ENCODE assay signal across 16 mouse cellular contexts in genomic region chr11:49186955-49187488, GRCm38 (mm10). TPM values are rescaled to one million over a fixed set of nuclear protein-coding genes. Genes with fewer than 3 reads are reported as not detected.
DNase-seq lines count a peak whose midpoint lies in the region; ATAC-seq and TF ChIP-seq lines count a peak whose summit lies in the region.
"Had no signal": no experiment of that assay in that cellular context is flagged by ENCODE, and none has a peak within 500 bp of the region (broad histone marks: within the 10 kb centered on the region; RNA-seq: fewer than 3 reads in every experiment).

Btnl9 (minus strand) TSS chr11:49187159.

- 66% methylated on average over 8 of the region's 8 CpGs for WGBS in heart, embryonic 11.5 days (ENCODE audit: insufficient replicate concordance)
- WGBS in heart, embryonic 14.5 days: 69% methylated on average over 8 of the region's 8 CpGs
- 80% methylated on average over 8 of the region's 8 CpGs for WGBS in hindbrain, postnatal 0 days
- 78% methylated on average over 8 of the region's 8 CpGs for WGBS in midbrain, embryonic 14.5 days

- H3K9ac ChIP-seq in heart, embryonic 11.5 days (ENCODE audit: low read depth, low read length): no peak within 1 kb of the TSS
- H3K9ac ChIP-seq in heart, embryonic 14.5 days (ENCODE audit: low read length): no peak within 1 kb of the TSS
- no peak within 1 kb of the TSS for H3K9ac ChIP-seq in hindbrain, postnatal 0 days (replicated peaks; ENCODE audit: low read length)
- no peak within 1 kb of the TSS for H3K9ac ChIP-seq in midbrain, embryonic 14.5 days (replicated peaks; ENCODE audit: low read length)
- H3K9ac ChIP-seq: neural tube, embryonic 15.5 days had no signal

- no peaks in the 10 kb centered on the region for H3K4me1 ChIP-seq in heart, embryonic 11.5 days (ENCODE audit: control insufficient read depth, insufficient read depth, low read length)
- H3K4me1 ChIP-seq in testis, adult 2 months (ENCODE audit: control insufficient read depth, insufficient read depth, low read length): no peaks in the 10 kb centered on the region; the same call in 1 of the 2 replicates
- H3K4me1 ChIP-seq in heart, embryonic 14.5 days (ENCODE audit: control insufficient read depth in 2 of 2, insufficient read depth in 2 of 2, low read length in 2 of 2): no peaks in the 10 kb centered on the region
- H3K4me1 ChIP-seq in hindbrain, postnatal 0 days (ENCODE audit: insufficient read depth, low read length): no peaks in the 10 kb centered on the region
- H3K4me1 ChIP-seq in midbrain, embryonic 14.5 days (ENCODE audit: control insufficient read depth, insufficient read depth, low read length): no peaks in the 10 kb centered on the region
- H3K4me1 ChIP-seq: neural tube, embryonic 15.5 days had no signal

- H3K36me3 ChIP-seq in heart, embryonic 11.5 days (ENCODE audit: control insufficient read depth, insufficient read depth, low read length): no peaks in the 10 kb centered on the region
- H3K36me3 ChIP-seq in testis, adult 2 months (ENCODE audit: control insufficient read depth, insufficient read depth, low read length): no peaks in the 10 kb centered on the region
- no peaks in the 10 kb centered on the region for H3K36me3 ChIP-seq in heart, embryonic 14.5 days (ENCODE audit: control insufficient read depth, insufficient read depth, low read length)
- no peaks in the 10 kb centered on the region for H3K36me3 ChIP-seq in hindbrain, postnatal 0 days (ENCODE audit: insufficient read depth, low read length)
- no peaks in the 10 kb centered on the region for H3K36me3 ChIP-seq in midbrain, embryonic 14.5 days (ENCODE audit: control insufficient read depth, insufficient read depth, low read length)
- H3K36me3 ChIP-seq: neural tube, embryonic 15.5 days had no signal

- no peaks in the 10 kb centered on the region for H3K9me3 ChIP-seq in heart, embryonic 11.5 days (replicated peaks; ENCODE audit: control insufficient read depth, low read length)
- no peaks in the 10 kb centered on the region for H3K9me3 ChIP-seq in heart, embryonic 14.5 days (ENCODE audit: control insufficient read depth, low read length)
- no peaks in the 10 kb centered on the region for H3K9me3 ChIP-seq in hindbrain, postnatal 0 days (ENCODE audit: low read length)
- H3K9me3 ChIP-seq in midbrain, embryonic 14.5 days (ENCODE audit: control insufficient read depth, low read length): no peaks in the 10 kb centered on the region
- H3K9me3 ChIP-seq: neural tube, embryonic 15.5 days had no signal

- no peaks in the 10 kb centered on the region for H3K27me3 ChIP-seq in heart, embryonic 11.5 days (ENCODE audit: control insufficient read depth, insufficient read depth, low read length)
- no peaks in the 10 kb centered on the region for H3K27me3 ChIP-seq in testis, adult 2 months (ENCODE audit: control insufficient read depth, insufficient read depth, low read length)
- no peaks in the 10 kb centered on the region for H3K27me3 ChIP-seq in heart, embryonic 14.5 days (ENCODE audit: control insufficient read depth, insufficient read depth, low read length)
- H3K27me3 ChIP-seq in hindbrain, postnatal 0 days (ENCODE audit: insufficient read depth, low read length): no peaks in the 10 kb centered on the region
- no peaks in the 10 kb centered on the region for H3K27me3 ChIP-seq in midbrain, embryonic 14.5 days (ENCODE audit: control insufficient read depth, insufficient read depth, low read length)

- no peak within 1 kb of the TSS for H3K4me2 ChIP-seq in heart, embryonic 11.5 days
- 0 out of 2 replicates have a peak within 1 kb of the TSS, but pooled peaks have one; percentile 5 for H3K4me2 ChIP-seq in heart, embryonic 14.5 days (ENCODE audit: low read length)
- H3K4me2 ChIP-seq in hindbrain, postnatal 0 days (ENCODE audit: low read depth, low read length): no peak within 1 kb of the TSS
- no peak within 1 kb of the TSS for H3K4me2 ChIP-seq in midbrain, embryonic 14.5 days (ENCODE audit: low read length)
- H3K4me2 ChIP-seq: neural tube, embryonic 15.5 days had no signal

- TF ChIP-seq CTCF in testis, adult 2 months (IDR thresholded peaks at IDR 0.05; ENCODE audit: control insufficient read depth, insufficient read depth, insufficient replicate concordance, low read depth, low read length): no peak
- no peak for TF ChIP-seq CTCF in hindbrain, postnatal 0 days (IDR thresholded peaks at IDR 0.05; ENCODE audit: low read depth)

- no peak within 1 kb of the TSS for H3K27ac ChIP-seq in heart, embryonic 11.5 days (ENCODE audit: low read depth, low read length)
- no peak within 1 kb of the TSS for H3K27ac ChIP-seq in testis, adult 2 months (ENCODE audit: control insufficient read depth, insufficient read depth, low read depth, low read length)
- H3K27ac ChIP-seq in heart, embryonic 14.5 days (replicated peaks in 1 of 2; ENCODE audit: control insufficient read depth in 1 of 2, insufficient read depth in 1 of 2, low read depth in 2 of 2, low read length in 2 of 2): peak within 1 kb of the TSS; percentile 34 to 45; a peak in 3 of 4 replicates
- no peak within 1 kb of the TSS for H3K27ac ChIP-seq in hindbrain, postnatal 0 days
- H3K27ac ChIP-seq in midbrain, embryonic 14.5 days (replicated peaks; ENCODE audit: low read depth, low read length): no peak within 1 kb of the TSS
- H3K27ac ChIP-seq: macrophage; neural tube, embryonic 15.5 days had no signal

- no peak for ATAC-seq in heart, embryonic 11.5 days (replicated peaks; ENCODE audit: insufficient number of reproducible peaks, low FRiP score, low TSS enrichment)
- ATAC-seq in heart, embryonic 14.5 days (ENCODE audit: insufficient number of reproducible peaks, insufficient read depth, low FRiP score, low read depth): no peak
- ATAC-seq in hindbrain, postnatal 0 days: no peak
- no peak for ATAC-seq in midbrain, embryonic 14.5 days (ENCODE audit: low FRiP score, low TSS enrichment)
- ATAC-seq: forebrain, embryonic 14.5 days had no signal

- peak; percentile 92 for DNase-seq in heart, adult 11 months
- DNase-seq in testis, postnatal 14 days (ENCODE audit: low spot score): no peak
- no peak for DNase-seq in hindbrain, postnatal 0 days (ENCODE audit: low spot score)
- no peak for DNase-seq in midbrain, embryonic 14.5 days
- no peak for DNase-seq in Muller cell, postnatal 12 days (ENCODE audit: inconsistent ontology term)
- DNase-seq: cerebellum, postnatal 25 days; gastrocnemius, postnatal 25 days; right cerebral cortex, adult 18-20 months; thymus, adult 2 months had no signal

- H3K4me3 ChIP-seq in heart, embryonic 11.5 days (ENCODE audit: low read depth, low read length): no peak within 1 kb of the TSS
- H3K4me3 ChIP-seq in testis, adult 2 months (ENCODE audit: control insufficient read depth, low read depth, low read length): peak within 1 kb of the TSS; percentile 13
- H3K4me3 ChIP-seq in heart, embryonic 14.5 days (ENCODE audit: control insufficient read depth in 1 of 2, insufficient read depth in 1 of 2, low read depth in 1 of 2, low read length in 2 of 2): no peak within 1 kb of the TSS
- no peak within 1 kb of the TSS for H3K4me3 ChIP-seq in hindbrain, postnatal 0 days (ENCODE audit: low read length)
- no peak within 1 kb of the TSS for H3K4me3 ChIP-seq in midbrain, embryonic 14.5 days (replicated peaks; ENCODE audit: low read depth, low read length)
- H3K4me3 ChIP-seq: neural tube, embryonic 15.5 days had no signal

- no peak for TF ChIP-seq POLR2A in testis, adult 2 months (IDR thresholded peaks at IDR 0.05; ENCODE audit: control insufficient read depth, low read depth, low read length)

RNA-seq across cellular contexts. Expression of gene Btnl9, which starts in this region (rescaled TPM):
- polyA plus RNA-seq in heart, embryonic 11.5 days (2014; fragmentation: Nextera tagmentation; extraction: Ambion mirVana): 0.39 and 0.49 TPM in 2 replicates
- polyA plus RNA-seq in testis, adult 2 months (2012; rRNA removed): 0.04 TPM in 2 replicates
- 4.4 and 5.9 TPM in 2 replicates for polyA plus RNA-seq in heart, embryonic 14.5 days (2014; fragmentation: Nextera tagmentation; extraction: Ambion mirVana)
- 0.37 TPM in 1 of 2 replicates, not detected in the other for total RNA-seq in hindbrain, postnatal 0 days (2014; rRNA removed)
- polyA plus RNA-seq in hindbrain, postnatal 0 days (2015; fragmentation: Nextera tagmentation; extraction: Ambion mirVana): 0.39 and 0.50 TPM in 2 replicates
- not detected in 2 replicates for polyA plus RNA-seq in midbrain, embryonic 14.5 days (2014; fragmentation: Nextera tagmentation; extraction: Ambion mirVana)
- total RNA-seq: left cerebral cortex, postnatal 36 days had no signal
- polyA plus RNA-seq: forebrain, embryonic 14.5 days had no signal

Comparison
In these comparisons a context has a peak if more than half of its experiments do, and no peak if none do; other contexts are left out.
1. H3K27ac ChIP-seq: peak in heart, embryonic 14.5 days (2 of 2); none in heart, embryonic 11.5 days (single experiment), testis, adult 2 months (single experiment), hindbrain, postnatal 0 days (single experiment) and midbrain, embryonic 14.5 days (single experiment).